Mouse (Mus musculus) retina, embryonic 14.5 days (tissue): ENCODE results near the gene Tpp1.

Experiments used
- DNase-seq: peaks from one replicate; pipeline ENCODE4 v3.0.0-alpha.2; 2015; ENCODE audit warnings: low spot score

Tpp1 gene

DNA sequence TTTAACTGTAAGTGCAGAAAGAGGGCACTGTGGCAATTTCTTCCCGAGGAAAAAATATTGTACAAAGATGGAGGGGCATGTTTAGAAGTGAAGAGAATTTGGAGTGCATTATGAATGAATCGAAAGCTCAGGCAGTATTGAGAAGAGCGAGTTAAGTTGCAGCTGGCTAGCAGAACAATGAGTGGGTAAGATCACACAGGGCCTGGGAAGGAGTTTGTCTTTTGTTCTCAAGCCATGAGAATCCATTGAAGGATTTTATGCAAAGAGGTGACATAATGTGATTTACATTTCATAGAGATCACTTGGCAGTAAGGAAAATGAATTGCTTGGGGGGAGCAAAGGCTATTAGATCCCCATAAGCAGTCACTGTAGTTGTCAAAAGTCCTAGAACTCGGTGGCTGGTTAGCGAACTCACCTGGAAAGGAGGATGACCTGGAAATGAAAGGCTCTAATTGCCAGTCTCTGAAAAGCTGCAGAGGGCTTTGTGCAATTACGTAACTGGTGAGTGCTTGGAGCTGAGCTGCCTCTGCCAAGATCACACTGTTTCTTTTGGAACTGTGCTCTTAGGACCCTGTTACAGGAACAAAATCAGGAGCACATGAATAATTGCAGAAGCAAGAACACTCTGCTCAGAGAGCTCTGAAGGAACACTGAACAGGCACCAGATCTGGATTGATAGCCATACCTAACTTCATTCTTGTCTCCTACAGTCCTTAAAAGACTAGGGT lies 23.2 kb downstream of the Tpp1 start:
- no peak for DNase-seq

DNA sequence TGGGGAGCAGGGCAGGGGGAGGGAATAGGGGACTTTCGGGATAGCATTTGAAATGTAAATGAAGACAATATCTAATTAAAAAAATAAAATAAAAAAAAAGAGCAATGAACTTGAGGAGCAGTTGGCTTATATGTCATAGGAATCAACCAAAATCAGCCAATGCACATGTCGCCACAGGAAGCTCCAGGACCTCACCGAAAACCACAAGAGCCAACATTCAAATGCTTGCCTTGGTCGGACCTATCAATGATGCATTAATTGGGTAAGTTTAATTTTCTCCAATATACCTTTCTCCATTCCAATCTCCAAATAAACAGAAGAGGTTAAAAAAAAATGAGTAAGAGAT lies 25.1 kb downstream of the Tpp1 start:
- no peak for DNase-seq

DNA sequence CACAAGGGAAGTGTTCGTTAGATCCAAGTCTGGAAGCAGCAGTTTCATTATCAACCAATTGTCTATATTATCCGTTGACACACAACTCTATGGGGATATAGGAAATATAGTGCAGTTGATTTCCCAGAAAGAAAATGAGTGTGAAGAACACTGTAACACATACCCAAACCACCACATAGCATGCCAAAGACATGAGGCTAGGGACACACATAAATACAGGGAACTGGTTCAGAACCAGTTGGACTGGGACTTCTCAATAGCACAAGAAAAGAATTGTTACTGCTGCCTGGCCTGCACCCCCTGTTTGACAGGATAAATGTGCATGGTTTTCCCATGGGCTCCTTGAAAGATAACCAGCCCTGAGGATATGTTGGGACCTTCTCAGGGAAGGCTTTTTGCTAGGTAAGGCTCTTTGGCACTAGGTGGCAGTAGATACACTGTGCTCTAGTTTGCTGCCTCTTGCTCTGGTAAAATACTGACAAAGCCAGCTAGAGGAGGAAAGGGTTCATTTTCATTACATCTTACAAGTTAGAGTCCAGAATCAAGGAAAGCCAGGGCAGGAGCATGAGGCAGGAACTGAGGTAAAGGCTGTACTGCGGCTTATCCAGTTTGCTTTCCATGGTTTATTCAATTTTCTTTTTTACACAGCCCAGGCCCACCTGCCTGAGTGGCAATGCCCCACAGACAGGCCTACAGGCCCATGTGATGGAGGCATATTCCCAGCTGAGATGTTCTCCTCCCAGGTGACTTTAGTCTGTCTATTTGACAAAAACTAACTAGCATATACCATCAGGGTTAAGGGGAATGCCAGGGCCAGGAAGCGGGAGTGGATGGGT lies 25.7 kb downstream of the Tpp1 start:
- DNase-seq: peak; percentile 85

DNA sequence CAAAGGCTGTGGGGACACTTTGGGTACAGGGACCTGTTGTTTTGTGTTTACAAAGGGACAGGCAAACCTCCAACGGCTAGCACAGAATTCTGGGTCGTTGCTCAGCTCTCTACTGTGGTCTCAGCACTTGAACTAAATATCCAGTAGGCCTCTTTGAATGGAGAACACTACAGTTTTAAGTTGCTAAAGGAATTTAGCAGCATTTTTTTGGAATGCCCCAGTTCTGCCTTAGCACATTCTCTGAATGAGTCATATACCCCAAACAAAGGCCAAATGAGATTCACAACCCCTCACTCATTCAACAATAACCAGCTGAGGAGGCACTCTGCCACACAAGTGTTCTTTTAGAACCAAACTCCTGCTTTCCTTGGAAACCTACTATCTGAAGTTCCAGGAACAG lies 30.1 kb downstream of the Tpp1 start:
- no peak for DNase-seq

DNA sequence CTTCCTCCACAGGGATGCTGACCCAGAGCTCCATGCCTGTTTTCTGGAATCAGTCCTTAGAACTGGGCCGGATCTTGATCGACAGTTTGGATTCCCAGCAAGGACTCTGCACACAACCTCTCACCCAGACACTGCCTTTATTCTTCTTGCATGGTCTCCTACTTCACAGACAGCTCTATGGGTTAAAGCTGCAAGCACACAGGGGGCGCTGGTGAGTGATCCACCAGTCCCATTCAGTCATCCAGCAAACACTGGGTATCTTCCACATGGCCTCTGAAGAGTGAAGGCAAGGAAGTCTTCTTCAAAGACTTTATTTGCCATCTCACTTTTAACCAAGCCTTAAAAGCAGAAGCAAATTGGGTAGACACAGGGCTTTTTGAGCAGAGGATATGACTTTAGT lies 36.7 kb downstream of the Tpp1 start:
- DNase-seq: no peak

DNA sequence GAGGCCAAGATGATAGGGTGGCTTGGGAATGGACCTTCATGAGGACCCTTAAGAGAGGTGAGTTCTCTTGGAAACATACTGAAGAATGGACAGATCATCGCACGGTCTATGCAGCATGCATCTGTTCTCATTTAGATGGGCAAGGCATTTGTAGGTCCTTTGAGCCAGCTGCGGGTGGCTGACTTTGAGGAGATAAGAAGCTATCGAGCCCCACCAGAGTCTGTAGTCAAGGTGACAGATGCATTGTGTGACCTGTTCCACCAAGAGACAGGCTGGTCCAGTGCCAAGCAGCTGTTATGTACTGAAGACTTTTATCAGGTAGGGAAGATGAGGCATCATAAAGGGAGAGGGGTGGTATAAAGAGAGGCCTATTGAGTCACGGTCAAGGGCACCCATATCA lies 43.3 kb downstream of the Tpp1 start:
- no peak for DNase-seq

DNA sequence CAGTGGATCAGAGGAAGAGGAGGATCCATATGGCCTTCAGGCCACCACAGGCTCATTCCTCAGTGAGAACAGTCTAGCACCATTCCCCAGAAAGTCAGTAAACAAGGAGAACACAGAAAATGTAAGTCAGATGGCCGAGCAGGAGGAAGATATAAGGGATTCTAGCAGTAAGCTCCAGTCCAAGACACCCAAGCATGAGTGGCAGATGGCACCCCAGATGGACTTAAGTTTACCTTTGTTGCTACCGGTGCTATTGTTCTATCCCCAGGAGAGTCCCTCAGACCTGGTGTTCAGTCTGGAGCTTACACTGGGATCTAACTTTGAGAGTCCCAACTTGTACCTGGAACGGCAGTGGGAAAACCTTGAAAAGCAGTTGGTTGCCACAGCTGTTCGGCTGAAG lies 48.2 kb downstream of the Tpp1 start:
- no peak for DNase-seq

DNA sequence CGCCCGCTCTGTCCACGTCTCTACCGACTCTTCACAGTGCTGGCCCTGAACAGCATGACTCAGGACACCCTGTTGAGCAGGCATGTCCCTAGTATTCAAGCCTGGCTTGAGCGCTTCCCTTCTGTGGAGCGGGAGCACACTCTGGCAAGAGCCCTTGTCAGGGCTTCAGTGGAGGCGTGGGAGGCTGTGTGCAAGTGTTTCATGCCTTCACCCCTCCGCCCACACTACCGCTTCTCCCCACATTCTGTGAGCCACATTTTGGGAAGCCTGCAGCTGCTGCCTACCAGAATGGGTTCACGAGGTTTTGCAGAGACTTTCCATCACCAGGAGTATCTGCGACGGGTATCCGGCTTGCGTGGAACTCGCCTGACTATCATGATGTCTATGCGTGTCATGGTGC lies 48.9 kb downstream of the Tpp1 start:
- DNase-seq: no peak
